Mouse (Mus musculus) cerebellum, adult 2 months (tissue): Measurements from ENCODE around the gene Chchd3.

ENCODE experiments used
- CTCF ChIP-seq: fragments of 200-500 bp; IDR thresholded peaks from 2 replicates; pipeline ENCODE4 v1.5.1; 2011; ENCODE audit warnings: low read depth, mild to moderate bottlenecking, control low read depth, low read length, moderate library complexity, borderline replicate concordance; ENCODE audit not compliant: insufficient read depth
- POLR2A ChIP-seq: fragments of 200-500 bp; IDR thresholded peaks from 2 replicates; pipeline ENCODE4 v1.6.1; 2011; ENCODE audit warnings: low read length, control low read depth, borderline replicate concordance; ENCODE audit not compliant: insufficient read depth

DNA sequence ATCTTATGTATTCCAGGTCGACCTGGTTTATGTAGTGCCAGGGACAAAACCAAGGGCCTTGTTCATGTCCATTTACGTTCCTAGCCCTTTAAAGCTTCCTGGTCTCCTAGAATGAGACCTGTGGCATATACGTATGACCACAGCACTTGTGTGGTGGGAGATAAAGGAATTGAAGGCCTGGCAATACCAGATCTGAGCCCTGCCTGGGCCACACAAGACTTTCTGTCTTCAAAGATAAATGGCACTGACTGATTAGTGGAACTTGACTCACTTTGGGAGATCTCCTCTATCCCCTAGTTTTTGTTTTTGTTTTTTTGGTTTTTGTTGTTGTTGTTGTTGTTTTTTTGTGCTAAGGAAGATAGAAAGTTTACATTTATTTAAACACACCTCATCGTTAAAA, 209.1 kb downstream of the Chchd3 start:
- TF ChIP-seq CTCF (no peak), POLR2A (no peak)
